Mouse (Mus musculus) kidney, adult 8-10 months (tissue): ENCODE measurements at regions not wholly inside any gene's neighbourhood (a gene's known extent, or its start where the extent isn't known, plus 50 kb on each side); places are given as distances from the start of the nearest gene placed in this dataset.
A peak's percentile ranks its signal among the peaks of the same experiment; 100 is the strongest.

Experiments
- DNase-seq, 2 experiments: peaks; one replicate each; pipeline ENCODE4 v3.0.0; 2022

DNA sequence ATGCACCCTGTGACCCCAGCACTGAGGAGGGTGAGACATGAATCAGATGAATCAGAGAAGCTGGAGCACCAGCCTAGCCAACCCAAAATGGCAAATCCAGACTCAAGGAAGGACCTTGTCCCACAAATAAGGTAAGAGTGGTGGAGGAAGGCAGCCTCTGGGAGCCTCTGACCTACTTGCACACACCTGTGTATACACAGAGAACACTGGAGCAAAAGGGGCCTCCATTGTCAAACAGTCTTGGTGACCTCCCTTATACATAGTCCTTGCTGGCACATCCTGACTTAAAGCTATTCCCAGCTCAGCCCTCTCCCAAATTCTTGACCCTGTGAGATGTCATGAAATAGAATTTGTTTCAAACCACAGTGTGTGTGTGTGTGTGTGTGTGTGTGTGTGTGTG is 57.1 kb downstream of the Inhbb start:
- DNase-seq = no peak

GRCm38 (mm10) chr1:119358096-119358495 is 64.0 kb downstream of the Inhbb start:
- no peak for DNase-seq

DNA sequence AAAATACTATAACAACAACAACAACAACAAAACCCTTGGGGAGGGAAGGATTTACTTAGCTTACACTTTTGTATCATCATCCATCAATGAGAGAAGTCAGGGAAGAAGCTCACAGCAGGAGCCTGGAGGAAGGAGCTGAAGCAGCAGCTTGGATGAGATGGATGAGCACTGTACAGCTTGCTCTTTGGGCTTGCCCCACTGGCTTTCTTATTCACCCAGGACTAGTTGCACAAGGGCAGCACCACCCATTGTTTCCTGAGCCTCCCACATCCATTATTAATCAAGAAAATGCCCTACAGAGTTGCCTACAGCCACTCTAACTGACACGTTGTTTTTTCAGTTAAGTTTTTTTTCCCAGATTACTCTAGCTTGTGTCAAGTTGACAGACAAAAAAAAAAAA is 65.1 kb downstream of the Inhbb start:
- no peak for DNase-seq

GRCm38 (mm10) chr1:119355456-119355855 is 66.6 kb downstream of the Inhbb start:
- DNase-seq = no peak

GRCm38 (mm10) chr1:119351567-119351966 is 70.5 kb downstream of the Inhbb start:
- DNase-seq = no peak

DNA sequence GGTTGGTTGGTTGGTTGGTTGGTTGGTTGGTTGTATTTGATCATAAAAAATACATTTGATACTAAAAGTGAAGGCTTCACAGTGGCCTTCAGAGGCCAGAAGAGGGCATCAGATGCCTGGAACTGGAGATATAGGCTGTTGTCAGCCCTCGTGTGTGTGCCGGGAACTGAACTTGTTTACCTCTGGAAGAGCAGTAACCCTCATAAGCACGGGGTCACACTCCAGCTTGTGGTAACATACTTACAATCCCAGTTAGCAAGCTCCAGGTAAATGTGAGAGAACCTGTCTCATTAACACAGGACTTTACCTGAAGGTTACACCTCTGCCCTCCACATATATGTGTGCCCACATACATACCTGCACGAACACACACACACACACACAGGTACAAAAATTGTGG is 71.2 kb downstream of the Inhbb start:
- DNase-seq = no peak

DNA sequence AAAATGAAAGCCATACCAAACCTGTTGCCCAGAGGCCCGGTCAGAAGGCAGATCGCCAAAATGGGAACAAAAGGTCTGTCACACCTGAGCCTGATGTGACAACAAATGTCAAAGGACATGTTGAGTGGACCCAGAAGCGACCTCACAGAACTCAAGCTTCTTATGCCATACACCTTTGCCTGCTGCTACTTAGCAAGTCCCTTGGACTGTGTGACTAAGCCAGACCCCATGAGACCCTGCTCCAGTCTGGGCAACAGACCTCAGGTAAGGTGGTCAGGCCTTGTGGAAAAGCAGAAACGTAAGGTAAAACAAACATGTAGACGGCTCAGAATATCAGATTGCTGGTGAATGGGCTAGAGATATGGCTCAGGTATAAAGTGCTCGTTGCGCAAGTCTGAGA is 71.8 kb downstream of the Inhbb start:
- no peak for DNase-seq

- DNase-seq = no peak
Measured at GRCm38 (mm10) chr1:119348456-119349208, 73.4 kb downstream of the Inhbb start.

DNA sequence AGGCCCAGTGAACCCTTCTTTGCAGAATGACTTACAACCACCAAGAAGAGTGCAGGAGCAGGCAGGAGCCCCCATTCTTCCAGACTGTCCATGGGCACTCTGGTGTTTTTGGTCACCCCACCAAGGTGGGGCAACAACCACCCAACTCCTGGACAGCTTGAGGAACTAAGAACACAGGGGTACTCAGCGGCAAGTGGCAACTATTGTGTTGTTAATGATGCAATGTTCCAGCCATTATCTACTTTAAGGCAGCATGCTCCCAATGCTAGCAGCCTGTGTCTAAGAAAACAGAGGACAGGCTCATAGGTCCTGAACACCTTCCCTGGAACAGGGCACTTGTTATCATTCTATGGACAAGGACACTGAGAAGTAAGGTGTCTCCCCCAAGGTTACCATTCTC is 74.3 kb downstream of the Inhbb start:
- DNase-seq = no peak

GRCm38 (mm10) chr1:119346634-119347155 is 75.4 kb downstream of the Inhbb start:
- DNase-seq = no peak

DNA sequence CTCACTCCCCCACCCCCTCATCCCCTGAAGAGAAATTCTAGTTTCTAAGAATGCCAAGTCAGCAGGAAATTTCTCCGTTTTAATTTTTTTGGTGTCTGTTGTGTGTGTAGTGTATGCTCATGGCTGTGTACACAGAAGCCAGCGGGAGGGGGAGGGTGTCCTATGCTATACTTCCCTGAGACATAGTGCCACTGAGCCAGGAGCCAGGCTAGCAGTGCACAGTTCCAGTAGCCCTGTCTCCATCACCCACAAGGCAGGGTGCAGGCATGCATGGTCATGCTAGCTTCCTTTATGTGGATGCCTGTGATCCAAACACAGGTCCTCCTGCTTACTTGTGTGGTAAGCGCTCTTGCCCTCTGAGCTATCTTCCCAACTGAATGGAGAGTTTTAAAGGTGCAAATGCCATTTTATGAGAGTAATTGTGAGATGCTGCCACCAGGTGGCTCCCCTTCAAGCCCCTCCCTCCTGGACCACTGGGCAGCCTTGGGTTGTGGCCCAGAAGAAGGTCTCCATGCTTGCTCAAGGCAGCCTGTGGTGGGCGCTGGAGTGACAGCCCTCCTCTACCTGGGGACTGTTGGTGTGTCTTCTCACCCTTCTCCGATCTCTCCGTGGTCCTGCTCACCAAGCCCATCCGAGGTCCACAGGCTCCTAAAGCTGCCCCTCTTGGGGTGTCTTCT is 76.8 kb downstream of the Inhbb start:
- DNase-seq = no peak

GRCm38 (mm10) chr1:119344046-119344445 is 78.0 kb downstream of the Inhbb start:
- no peak for DNase-seq

DNA sequence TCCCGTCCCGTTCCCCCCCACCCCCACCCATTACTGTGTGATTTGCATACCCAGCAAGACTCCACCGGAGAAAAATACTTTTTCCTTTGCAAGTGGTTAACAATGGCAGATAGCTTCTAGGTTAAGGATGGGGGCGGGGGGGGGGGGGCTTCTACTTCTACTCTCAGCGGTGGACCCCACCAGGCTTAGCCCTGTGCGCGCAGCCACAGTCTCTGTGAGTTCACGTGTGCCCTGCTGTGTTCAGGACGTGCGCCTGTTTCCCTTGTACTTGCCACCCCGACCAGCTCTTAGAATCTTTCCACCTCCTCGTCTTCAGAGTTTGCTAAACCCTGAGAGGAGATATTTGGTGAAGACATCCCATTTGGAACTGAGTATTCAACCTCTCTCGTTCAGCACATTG is 86.9 kb downstream of the Inhbb start:
- no peak for DNase-seq

- DNase-seq = no peak
Measured at GRCm38 (mm10) chr1:119330751-119331326, 91.2 kb downstream of the Inhbb start.

DNA sequence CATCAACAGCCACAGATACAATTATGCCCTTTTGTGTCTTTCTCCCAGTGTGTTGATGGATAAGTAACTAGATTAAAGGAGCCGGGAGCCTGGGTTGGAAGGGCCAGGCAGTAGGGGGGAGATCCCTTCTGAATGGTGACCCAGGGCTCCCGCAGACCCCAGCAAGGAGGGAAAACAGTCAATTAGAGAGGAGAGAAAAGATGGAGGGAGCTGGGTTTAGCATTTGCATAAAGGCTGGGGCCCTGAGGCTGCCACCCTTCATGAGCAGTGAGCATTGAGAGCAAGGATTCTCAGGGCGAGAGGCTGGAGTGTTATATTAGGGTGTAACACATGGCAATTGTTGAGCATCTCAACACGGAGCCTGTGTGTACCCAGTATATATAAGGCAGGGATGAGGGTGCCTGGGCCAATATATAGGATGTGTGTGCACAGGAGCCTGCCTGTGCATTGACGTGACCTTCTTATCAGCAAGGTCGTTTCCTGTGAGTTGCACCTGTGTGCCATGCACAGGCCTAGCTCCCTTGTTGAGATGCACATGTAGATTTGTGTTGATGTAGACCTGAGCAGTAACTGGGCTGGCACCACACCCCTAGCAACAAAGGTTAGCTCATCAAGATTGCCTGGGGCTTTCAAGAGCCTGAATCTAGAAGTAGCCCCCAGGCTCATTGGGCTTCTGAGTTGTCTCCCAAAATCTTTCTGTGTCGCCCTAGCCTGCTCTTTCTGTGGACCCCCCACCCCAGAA is 92.2 kb downstream of the Inhbb start:
- no peak for DNase-seq

DNA sequence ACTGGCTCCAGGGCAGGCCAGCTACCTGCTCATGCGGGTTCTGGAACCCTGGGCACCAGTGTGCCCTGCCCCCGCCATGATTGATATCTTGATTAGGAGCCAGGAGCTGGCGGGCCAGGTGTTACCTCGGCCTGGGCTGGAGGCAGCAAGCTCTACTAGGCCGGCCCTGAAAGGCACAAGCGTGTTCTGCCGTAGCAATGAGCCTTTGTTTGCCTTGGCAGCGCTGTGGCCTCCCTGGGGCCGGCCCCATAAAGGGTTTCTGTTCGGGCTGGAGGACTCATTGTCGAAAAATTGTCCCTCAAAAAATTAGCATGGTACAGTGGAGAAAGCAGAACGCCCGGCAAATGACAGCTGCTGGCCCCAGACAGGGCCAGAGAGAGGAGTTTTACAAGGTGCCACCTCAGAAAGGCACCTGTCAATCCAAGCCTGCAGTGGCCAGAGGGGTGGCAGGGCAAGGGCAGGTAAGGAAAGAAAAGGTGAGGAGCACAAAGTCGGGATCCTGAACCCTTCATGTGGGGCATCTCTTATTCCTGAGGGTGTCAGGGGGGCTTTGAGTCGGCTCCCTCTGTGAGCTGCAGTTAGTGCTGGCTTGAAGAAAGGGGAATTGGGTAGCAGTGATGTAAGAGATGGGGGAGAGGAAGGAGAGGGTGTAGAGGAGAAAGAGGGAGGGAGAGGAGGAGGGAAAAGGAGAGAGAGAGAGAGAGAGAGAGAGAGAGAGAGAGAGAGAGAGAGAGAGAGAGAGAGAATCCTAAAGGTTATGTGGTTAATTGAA is 92.9 kb downstream of the Inhbb start:
- DNase-seq = peak; percentile 4 to 16

GRCm38 (mm10) chr1:119324551-119324950 is 97.5 kb downstream of the Inhbb start:
- no peak for DNase-seq

GRCm38 (mm10) chr1:119322279-119322995 is 99.6 kb downstream of the Inhbb start:
- DNase-seq = no peak

- DNase-seq = no peak
Measured at GRCm38 (mm10) chr1:119321799-119322198, 100.2 kb downstream of the Inhbb start.

GRCm38 (mm10) chr1:119317006-119317405 is 105.0 kb downstream of the Inhbb start:
- no peak for DNase-seq

- no peak for DNase-seq
Measured at GRCm38 (mm10) chr1:119308719-119309365, 113.2 kb downstream of the Inhbb start.
